Mouse (Mus musculus) spleen, adult 2 months (tissue): ENCODE data around the gene Nt5c1a. TPM values are rescaled to one million over a fixed set of nuclear protein-coding genes. Genes with fewer than 3 reads are reported as not detected.
"Not testable (repeated sequence)": the region's sequence is repeated elsewhere in the genome, so short reads cannot be mapped to it uniquely, and the experiment has no call there.

Experiments used
- DNase-seq, 2 experiments: peaks; one replicate each; pipeline versions ENCODE4 v3.0.0 to v3.0.0-alpha.2; 2012 to 2021; ENCODE audit warnings: low spot score in 2 of 2, low read depth in 1 of 2
- H3K27ac ChIP-seq: fragments of 200-500 bp; 2 replicates; pipeline ENCODE4 v1.5.1; 2012; ENCODE audit warnings: low read length, inconsistent platforms; ENCODE audit not compliant: insufficient read depth
- H3K27me3 ChIP-seq: fragments of 200-500 bp; 2 replicates; pipeline ENCODE4 v1.6.1; 2012; ENCODE audit warnings: mild to moderate bottlenecking, moderate library complexity, low read length, inconsistent platforms; ENCODE audit not compliant: control insufficient read depth, insufficient read depth
- H3K36me3 ChIP-seq: fragments of 200-500 bp; 2 replicates; pipeline ENCODE4 v1.6.1; 2012; ENCODE audit warnings: mild to moderate bottlenecking, low read length, inconsistent platforms; ENCODE audit not compliant: control insufficient read depth, insufficient read depth
- H3K4me1 ChIP-seq: fragments of 200-500 bp; 2 replicates; pipeline ENCODE4 v1.6.1; 2011; ENCODE audit warnings: inconsistent platforms; ENCODE audit not compliant: control insufficient read depth, insufficient read depth, insufficient read length
- H3K4me3 ChIP-seq: fragments of 200-500 bp; 2 replicates; pipeline ENCODE4 v1.5.1; 2011; ENCODE audit warnings: mild to moderate bottlenecking, inconsistent platforms; ENCODE audit not compliant: insufficient read depth, insufficient read length; ENCODE audit errors: extremely low read depth
- CTCF ChIP-seq: fragments of 200-500 bp; IDR thresholded peaks from 2 replicates; pipeline ENCODE4 v1.5.1; 2011; ENCODE audit warnings: mild to moderate bottlenecking, inconsistent platforms; ENCODE audit not compliant: insufficient read depth, insufficient read length, insufficient replicate concordance; ENCODE audit errors: extremely low read depth
- POLR2A ChIP-seq: fragments of 200-500 bp; IDR thresholded peaks from 2 replicates; pipeline ENCODE4 v1.6.1; 2011; ENCODE audit warnings: low read depth, low read length, inconsistent platforms
- WGBS: fragments of 180-500 bp; shearing (Covaris S2); methylation state at CpG from one replicate; pipeline ENCODE4 v1.1.7; 2018; 5-methylcytosine and 5-hydroxymethylcytosine counted together
- polyA plus RNA-seq: library from polyadenylated mRNA; depleted of rRNA; stranded (reverse); fragments of >200 nt; gene quantifications from 2 replicates; pipeline ENCODE4 v1.2.3, GENCODE M21; 2012; rRNA removed

Gene Nt5c1a
- not detected in 2 replicates for polyA plus RNA-seq

DNA sequence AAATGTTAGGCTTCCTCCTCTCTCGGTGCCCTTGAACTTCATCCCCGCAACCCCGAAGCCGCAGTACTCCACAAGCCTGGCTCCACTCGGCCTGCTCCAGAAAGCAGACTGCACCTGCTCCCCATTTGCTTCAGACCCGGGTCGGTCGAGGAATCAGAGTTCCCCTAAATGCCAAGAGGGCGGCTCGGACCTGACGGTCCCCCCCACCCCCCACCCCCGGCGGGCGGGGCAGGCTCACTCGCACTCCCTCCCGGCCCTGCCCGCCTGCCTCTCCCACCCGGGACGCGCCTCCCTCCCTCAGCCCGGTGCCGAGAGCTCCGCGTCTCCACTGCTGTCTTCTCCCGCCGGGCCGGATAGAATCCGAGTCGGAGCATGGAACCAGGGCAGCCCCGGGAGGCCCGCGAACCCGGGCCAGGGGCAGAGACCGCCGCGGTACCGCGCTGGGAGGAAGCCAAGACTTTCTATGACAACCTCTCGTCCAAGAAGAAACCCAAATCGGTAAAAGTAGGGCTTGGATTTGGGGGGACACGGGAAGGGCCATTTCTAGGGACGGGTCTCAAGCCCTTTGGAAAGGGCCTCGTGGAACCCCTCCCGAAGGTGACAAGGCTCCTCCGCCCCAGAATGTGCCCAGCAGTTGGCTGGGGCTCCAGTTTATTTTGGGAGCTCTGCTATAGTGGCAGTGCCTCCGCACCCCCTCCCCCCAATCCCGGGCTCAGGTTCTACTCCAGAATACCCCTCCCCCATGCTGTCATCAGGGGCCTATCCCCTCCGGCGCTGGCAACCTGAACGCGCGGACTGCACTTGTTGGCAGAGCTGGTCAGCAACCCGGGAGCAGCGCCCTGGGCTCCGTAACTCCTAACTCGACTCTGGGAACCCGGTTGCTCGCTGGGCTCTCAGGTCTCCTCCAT is at the start of gene Nt5c1a:
Gene Nt5c1a (plus strand): TSS at position 319 of the 908 bp plus-strand sequence.
- Histone ChIP-seq H3K27me3 (peaks cover 8% of the 10 kb centered on the region), H3K36me3 (no peaks in the 10 kb centered on the region), H3K27ac (no peak within 1 kb of the TSS), H3K4me3 (no peak within 1 kb of the TSS), H3K4me1 (peaks cover 2% of the 10 kb centered on the region; the same call in 1 of the 2 replicates)
- DNase-seq, result no peak
- TF ChIP-seq POLR2A (no peak), CTCF (no peak)
- 11% methylated on average over 58 of the region's 58 CpGs for WGBS

DNA sequence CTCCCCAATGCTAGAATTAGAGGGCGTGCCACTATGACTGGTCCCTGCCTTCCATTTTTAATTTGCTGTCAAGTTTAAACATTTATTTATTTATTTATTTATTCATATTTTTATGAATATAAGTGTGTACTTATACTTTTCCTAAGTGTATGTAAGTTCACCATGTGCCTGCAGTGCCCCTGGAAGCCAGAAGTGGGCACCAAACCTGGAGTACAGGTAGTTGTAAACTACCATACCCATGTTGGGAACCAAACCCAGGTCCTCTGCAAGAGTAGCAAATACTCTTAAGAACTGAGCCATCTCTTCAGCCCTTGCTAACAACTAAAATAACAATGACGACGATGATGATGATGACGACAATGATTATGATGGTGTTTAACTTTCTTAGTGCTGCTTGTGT is 49.3 kb upstream of the Nt5c1a start:
- Histone ChIP-seq H3K36me3 (no peaks in the 10 kb centered on the region), H3K4me1 (no peaks in the 10 kb centered on the region), H3K4me3 (no peak overlapping the region), H3K27me3 (no peaks in the 10 kb centered on the region), H3K27ac (no peak overlapping the region)
- 92% methylated on average over 4 of the region's 4 CpGs for whole genome bisulfite sequencing
- DNase-seq, result no peak
- no peak for TF ChIP-seq CTCF
- TF ChIP-seq POLR2A, result no peak

DNA sequence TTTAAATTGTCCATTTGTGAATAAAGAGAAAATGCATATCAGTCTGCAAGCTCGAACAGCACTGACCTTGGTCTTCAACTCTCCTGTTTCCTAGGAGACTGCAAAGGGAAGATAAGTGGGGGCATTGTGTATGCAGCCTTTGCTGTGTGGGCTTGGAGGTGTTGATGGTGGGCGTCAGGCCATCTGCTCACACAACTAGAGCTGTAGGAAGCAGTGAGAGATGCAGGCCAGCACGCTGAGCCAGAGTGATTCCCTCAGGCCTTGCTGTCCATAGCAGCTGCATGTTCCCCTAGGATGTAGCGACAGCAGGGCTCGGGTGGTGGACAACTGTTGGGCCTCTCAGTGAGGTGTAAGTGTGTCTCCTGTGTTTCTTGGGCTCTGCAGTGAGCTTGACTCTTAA is 48.3 kb upstream of the Nt5c1a start:
- no peak overlapping the region for H3K4me3 ChIP-seq

DNA sequence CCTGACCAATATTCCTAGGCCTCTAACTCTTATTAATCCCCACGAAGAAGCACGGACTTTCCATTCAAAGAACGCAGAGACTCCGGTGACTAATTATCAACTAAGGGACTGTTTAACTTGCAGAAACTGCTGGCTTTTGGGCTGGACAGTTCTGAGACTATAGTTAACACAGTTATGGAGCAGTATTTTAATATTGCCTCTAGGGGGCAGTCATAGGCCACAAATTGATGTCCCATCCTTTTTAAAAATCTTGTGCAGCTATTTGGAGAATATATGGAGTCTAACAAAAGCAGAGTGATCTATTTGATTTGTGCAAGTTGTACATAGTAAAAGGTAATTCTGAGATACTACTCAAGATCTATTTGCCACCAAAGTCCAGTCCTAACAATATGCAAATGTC is 46.3 kb upstream of the Nt5c1a start:
- Histone ChIP-seq H3K4me1 (no peaks in the 10 kb centered on the region), H3K27me3 (no peaks in the 10 kb centered on the region), H3K4me3 (no peak overlapping the region), H3K27ac (no peak overlapping the region), H3K36me3 (no peaks in the 10 kb centered on the region)
- DNase-seq, result no peak
- 36% methylated on average over 4 of the region's 4 CpGs for WGBS
- no peak for TF ChIP-seq CTCF
- no peak for TF ChIP-seq POLR2A

More for the DNA sequence above, 48.3 kb upstream of the Nt5c1a start:
- WGBS, result 76% methylated on average over 5 of the region's 5 CpGs
- H3K27ac ChIP-seq, result no peak overlapping the region
- no peaks in the 10 kb centered on the region for H3K27me3 ChIP-seq
- TF ChIP-seq CTCF (no peak), POLR2A (no peak)
- no peaks in the 10 kb centered on the region for H3K36me3 ChIP-seq
- no peaks in the 10 kb centered on the region for H3K4me1 ChIP-seq
- DNase-seq, result no peak

DNA sequence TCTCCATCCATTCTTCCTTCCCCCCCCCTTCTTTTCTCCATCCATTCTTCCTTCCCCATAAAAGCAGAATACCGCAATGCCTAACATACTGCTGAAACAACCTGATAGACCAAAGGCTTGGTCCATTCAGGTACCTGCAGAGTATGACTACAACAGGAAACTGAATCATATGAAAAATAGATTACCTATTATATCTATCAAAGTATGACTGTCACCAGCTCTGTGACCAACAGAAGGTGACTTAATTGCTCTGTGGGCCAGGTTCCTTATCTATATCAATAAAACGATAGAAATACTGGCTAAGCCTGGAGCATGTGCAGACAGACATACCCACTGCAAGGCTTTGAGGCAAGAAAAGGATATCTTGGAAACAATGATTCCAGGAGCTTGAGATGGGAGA is 45.9 kb upstream of the Nt5c1a start:
- no peak for DNase-seq
- Histone ChIP-seq H3K4me1 (no peaks in the 10 kb centered on the region), H3K27ac (no peak overlapping the region), H3K4me3 (no peak overlapping the region), H3K27me3 (no peaks in the 10 kb centered on the region), H3K36me3 (no peaks in the 10 kb centered on the region)
- WGBS, result 70% methylated on average over 2 of the region's 2 CpGs
- TF ChIP-seq CTCF (no peak), POLR2A (no peak)

DNA sequence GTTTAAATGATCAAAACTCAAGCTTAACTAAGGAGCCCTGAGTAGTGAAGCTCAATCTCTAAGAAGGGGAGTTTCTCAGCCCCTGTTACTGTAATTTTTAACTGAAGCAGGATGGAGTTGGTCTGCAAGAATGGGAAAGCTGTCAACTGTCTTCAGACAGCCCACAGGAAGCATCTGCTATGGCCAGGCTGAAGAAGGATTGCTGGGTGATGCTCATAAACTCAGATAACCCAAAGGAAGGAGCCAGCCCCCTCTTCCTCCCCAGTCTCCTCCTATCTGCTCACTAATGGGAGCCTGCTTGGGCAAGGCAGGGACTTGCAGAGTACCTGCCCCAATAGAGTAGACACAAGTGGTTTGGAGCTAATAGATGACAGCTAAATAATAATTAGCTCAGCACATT is 45.5 kb upstream of the Nt5c1a start:
- Histone ChIP-seq H3K27ac (no peak overlapping the region), H3K4me3 (no peak overlapping the region), H3K27me3 (no peaks in the 10 kb centered on the region), H3K4me1 (no peaks in the 10 kb centered on the region), H3K36me3 (no peaks in the 10 kb centered on the region)
- TF ChIP-seq POLR2A (no peak), CTCF (no peak)
- DNase-seq, result no peak

DNA sequence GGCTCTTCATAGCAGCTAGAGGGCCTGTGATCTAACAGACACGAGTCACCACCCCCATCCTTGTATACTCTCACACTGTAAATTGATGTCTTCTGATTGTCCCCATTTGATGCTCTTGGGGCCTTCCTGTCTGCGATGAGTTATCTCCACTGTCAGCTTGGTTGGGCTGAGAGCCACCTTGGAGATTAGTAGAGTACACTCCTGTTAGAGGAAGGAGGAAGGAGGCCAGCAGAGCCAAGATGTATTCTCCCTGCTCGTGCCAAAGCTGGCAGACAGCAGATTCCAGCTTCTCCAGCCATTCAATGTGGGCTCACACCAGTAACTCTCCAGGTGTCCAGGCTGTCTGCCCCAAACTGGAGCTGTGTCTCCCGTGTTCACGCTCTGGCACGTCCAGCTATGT is 40.7 kb upstream of the Nt5c1a start:
- no peak overlapping the region for H3K4me3 ChIP-seq
- H3K36me3 ChIP-seq, result no peaks in the 10 kb centered on the region
- TF ChIP-seq CTCF, result no peak
- TF ChIP-seq POLR2A, result no peak
- DNase-seq, result no peak
- WGBS, result 80% methylated on average over 6 of the region's 6 CpGs
- H3K4me1 ChIP-seq, result no peaks in the 10 kb centered on the region
- H3K27me3 ChIP-seq, result no peaks in the 10 kb centered on the region; the same call in 1 of the 2 replicates
- no peak overlapping the region for H3K27ac ChIP-seq

DNA sequence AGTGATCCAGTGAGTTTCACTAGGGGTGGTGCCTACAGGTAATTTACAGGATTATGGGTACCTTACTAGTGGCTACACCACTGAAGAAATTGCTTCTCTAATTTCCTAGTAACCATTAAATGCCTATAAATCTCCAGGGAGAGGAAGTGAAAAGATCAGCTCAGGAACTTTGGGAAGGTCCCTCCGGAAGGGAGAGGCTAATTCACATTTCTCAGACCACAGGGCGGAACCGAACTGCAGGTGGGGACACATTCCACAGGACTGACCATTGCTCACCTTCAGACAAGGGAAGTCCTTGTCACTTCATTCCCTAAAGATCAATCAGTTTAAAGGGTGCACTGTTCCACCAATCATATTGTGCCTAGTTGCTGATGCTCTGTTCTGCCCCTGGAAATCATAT is 40.1 kb upstream of the Nt5c1a start:
- 80% methylated on average over 3 of the region's 3 CpGs for WGBS
- H3K36me3 ChIP-seq, H3K27me3 ChIP-seq, H3K27ac ChIP-seq, H3K4me3 ChIP-seq, H3K4me1 ChIP-seq, DNase-seq: not testable (repeated sequence)
